Mouse (Mus musculus) midbrain, postnatal 0 days (tissue): Measurements from ENCODE around the gene Rfpl4. TPM values are rescaled to one million over a fixed set of nuclear protein-coding genes. Genes with fewer than 3 reads are reported as not detected.

Experiments used
- ATAC-seq: fragments of 200-750 bp; cut with Nextera tagmentation; 2 replicates; pipeline ENCODE4 v1.8.0; 2017; ENCODE audit warnings: moderate number of reproducible peaks, mild to moderate bottlenecking, moderate TSS enrichment, moderate library complexity; ENCODE audit not compliant: low FRiP score
- DNase-seq: peaks from one replicate; pipeline ENCODE4 v3.0.0-alpha.2; 2015; ENCODE audit warnings: low spot score
- H3K27ac ChIP-seq: fragments of 300-500 bp; sonication (generic); 2 replicates; pipeline ENCODE4 v1.5.1; 2014; ENCODE audit warnings: low read depth, mild to moderate bottlenecking, low read length, mixed read lengths
- H3K27me3 ChIP-seq: fragments of 300-500 bp; sonication (generic); 2 replicates; pipeline ENCODE4 v1.6.1; 2014; ENCODE audit warnings: low read length, control low read depth, mixed read lengths; ENCODE audit not compliant: insufficient read depth
- H3K36me3 ChIP-seq: fragments of 300-500 bp; sonication (generic); 2 replicates; pipeline ENCODE4 v1.6.1; 2014; ENCODE audit warnings: low read length, control low read depth, mixed read lengths; ENCODE audit not compliant: insufficient read depth
- H3K4me1 ChIP-seq: fragments of 300-500 bp; sonication (generic); 2 replicates; pipeline ENCODE4 v1.6.1; 2014; ENCODE audit warnings: mild to moderate bottlenecking, control low read depth, antibody characterized with exemption, low read length, mixed read lengths; ENCODE audit not compliant: insufficient read depth
- H3K4me2 ChIP-seq: fragments of 300-500 bp; sonication (generic); 2 replicates; pipeline ENCODE4 v1.6.1; 2014; ENCODE audit warnings: low read depth, mild to moderate bottlenecking, low read length, mixed read lengths; ENCODE audit not compliant: poor library complexity, severe bottlenecking
- H3K4me3 ChIP-seq: fragments of 300-500 bp; sonication (generic); 2 replicates; pipeline ENCODE4 v1.5.1; 2014; ENCODE audit warnings: low read depth, mild to moderate bottlenecking, low read length, moderate library complexity
- H3K9ac ChIP-seq: fragments of 300-500 bp; sonication (generic); replicated peaks from 2 replicates; pipeline ENCODE4 v1.6.1; 2014; ENCODE audit warnings: mild to moderate bottlenecking, low read length, moderate library complexity, mixed read lengths; ENCODE audit not compliant: poor library complexity, severe bottlenecking
- H3K9me3 ChIP-seq: fragments of 300-500 bp; sonication (generic); 2 replicates; pipeline ENCODE4 v1.6.1; 2016; ENCODE audit warnings: low read length, control low read depth
- CTCF ChIP-seq: IDR thresholded peaks from 2 replicates; pipeline ENCODE4 v1.5.1; 2016; ENCODE audit warnings: antibody characterized with exemption, mild to moderate bottlenecking
- WGBS: fragments of 180-500 bp; shearing (Covaris S2); extraction: QIAGEN DNeasy Blood & Tissue Kit; methylation state at CpG from one replicate; pipeline ENCODE4 v1.1.7; 2014; 5-methylcytosine and 5-hydroxymethylcytosine counted together
- polyA plus RNA-seq: library from polyadenylated mRNA; unstranded; fragments of >200 nt; fragmentation: Nextera tagmentation; extraction: Ambion mirVana; gene quantifications from 2 replicates; pipeline ENCODE4 v1.2.1, GENCODE M21; 2015
- total RNA-seq: library from RNA; depleted of rRNA; stranded (reverse); fragments of >200 nt; gene quantifications from 2 replicates; pipeline ENCODE4 v1.2.3, GENCODE M21; 2014

Gene Rfpl4
- total and polyA plus RNA-seq, 2 experiments from 2014 or later: not detected

DNA sequence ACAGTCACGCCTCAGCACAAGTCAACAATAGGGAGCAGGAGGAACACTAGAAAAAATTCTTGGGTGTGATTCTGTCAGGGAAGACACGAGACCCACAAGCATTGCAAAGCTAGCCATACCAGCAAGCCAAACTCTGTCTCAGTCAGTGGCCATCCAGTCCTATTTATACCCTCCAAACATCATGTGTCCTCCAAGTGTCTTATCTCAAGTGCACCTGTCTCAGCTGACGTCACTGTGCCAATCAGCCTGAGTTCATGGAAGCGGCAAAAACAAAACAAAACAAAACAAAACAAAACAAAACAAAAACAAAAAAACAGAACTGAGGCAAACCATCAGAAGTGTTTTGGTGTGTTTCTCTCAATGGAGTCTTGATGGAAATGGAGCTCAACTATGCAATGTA is 8.5 kb downstream of the Rfpl4 start:
- H3K36me3 ChIP-seq: no peaks in the 10 kb centered on the region
- no peak overlapping the region for H3K27ac ChIP-seq
- no peak overlapping the region for H3K4me3 ChIP-seq
- no peak overlapping the region for H3K4me2 ChIP-seq
- H3K9me3 ChIP-seq: no peaks in the 10 kb centered on the region
- H3K9ac ChIP-seq: no peak overlapping the region
- ATAC-seq (no peak), DNase-seq (no peak)
- H3K4me1 ChIP-seq: no peaks in the 10 kb centered on the region
- H3K27me3 ChIP-seq: no peaks in the 10 kb centered on the region
- WGBS: 82% methylated on average over 4 of the region's 4 CpGs
- no peak for TF ChIP-seq CTCF

DNA sequence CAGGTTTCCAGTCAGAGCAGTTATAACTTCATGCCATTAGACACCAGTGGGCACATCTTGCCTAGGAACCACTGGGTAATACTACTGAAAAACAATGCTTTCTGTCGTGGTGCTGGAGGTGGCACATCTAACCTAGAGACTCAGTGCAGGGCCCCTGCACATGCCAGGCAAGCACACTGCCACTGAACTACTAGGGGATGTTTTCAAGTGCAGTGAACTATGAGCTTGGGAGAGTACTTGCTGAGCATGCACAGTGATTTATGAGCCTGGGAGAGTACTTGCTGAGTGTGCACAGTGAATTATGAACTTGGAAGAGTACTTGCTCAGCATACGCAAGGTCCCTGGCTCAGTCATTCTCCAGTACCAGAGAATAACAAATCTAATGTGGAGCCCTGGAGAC is 14.2 kb downstream of the Rfpl4 start:
- H3K27ac ChIP-seq: no peak overlapping the region
- H3K4me3 ChIP-seq: no peak overlapping the region
- H3K27me3 ChIP-seq: no peaks in the 10 kb centered on the region
- no peak for DNase-seq
- no peak for ATAC-seq
- no peak for TF ChIP-seq CTCF
- H3K4me1 ChIP-seq: no peaks in the 10 kb centered on the region
- H3K36me3 ChIP-seq: peaks cover 15% of the 10 kb centered on the region
- 84% methylated on average over 2 of the region's 2 CpGs for WGBS
- no peak overlapping the region for H3K4me2 ChIP-seq
- H3K9me3 ChIP-seq: no peaks in the 10 kb centered on the region
- H3K9ac ChIP-seq: no peak overlapping the region

DNA sequence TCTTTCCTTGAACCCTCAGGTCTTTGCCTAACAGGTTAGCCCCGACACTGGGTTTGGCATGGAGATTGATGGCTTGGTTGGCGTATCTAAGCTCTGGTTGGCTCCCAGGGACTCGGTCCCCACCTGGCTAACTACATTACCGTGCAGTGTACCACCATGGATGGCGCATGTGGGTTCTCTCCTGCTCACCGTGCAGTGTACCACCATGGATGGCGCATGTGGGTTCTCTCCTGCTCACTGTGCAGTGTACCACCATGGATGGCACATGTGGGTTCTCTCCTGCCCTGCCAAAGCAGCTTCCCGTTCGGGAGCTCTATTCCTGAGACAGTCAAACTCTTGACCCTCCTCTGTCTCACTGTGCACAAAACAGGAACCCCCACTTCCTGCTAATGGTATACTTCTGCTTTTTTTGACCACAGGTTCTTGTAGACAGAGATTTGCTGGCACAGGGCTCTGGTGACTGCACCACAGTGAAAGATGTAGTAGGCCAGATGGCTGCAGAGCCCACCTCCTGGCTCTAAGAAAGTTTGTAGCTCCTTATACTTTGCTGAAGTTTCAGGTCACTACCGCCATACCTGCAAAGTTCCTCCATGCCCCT is 15.6 kb downstream of the Rfpl4 start:
- no peak for DNase-seq
- Histone ChIP-seq H3K4me2 (no peak overlapping the region), H3K4me1 (no peaks in the 10 kb centered on the region), H3K9me3 (no peaks in the 10 kb centered on the region), H3K27ac (no peak overlapping the region), H3K9ac (no peak overlapping the region), H3K27me3 (no peaks in the 10 kb centered on the region), H3K4me3 (no peak overlapping the region), H3K36me3 (peaks cover 23% of the 10 kb centered on the region)
- 92% methylated on average over 10 of the region's 10 CpGs for WGBS
- no peak for ATAC-seq
- no peak for TF ChIP-seq CTCF

DNA sequence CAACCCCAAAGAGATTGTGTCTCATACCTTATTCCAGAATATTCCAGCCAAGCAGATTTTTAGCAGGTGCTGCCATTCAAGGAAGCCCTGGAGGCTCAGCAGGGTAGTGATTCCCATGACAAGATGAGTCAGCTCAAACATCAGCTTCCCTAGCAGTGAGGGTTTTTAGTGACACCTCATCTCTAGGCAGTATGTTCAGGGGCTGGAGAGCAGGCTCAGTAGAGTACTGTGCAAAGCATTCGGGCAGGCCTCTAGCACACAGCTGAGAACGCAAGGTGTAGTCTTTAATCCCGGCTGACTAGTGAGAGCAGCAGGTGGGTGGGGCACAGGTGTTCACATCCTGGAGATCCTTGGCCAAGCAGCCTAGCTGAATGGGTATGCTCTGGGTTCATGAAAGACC is 17.0 kb downstream of the Rfpl4 start:
- ATAC-seq (no peak), DNase-seq (no peak)
- Histone ChIP-seq H3K27me3 (no peaks in the 10 kb centered on the region), H3K36me3 (peaks cover 37% of the 10 kb centered on the region), H3K9me3 (no peaks in the 10 kb centered on the region), H3K4me1 (no peaks in the 10 kb centered on the region), H3K27ac (no peak overlapping the region), H3K4me3 (no peak overlapping the region), H3K9ac (no peak overlapping the region), H3K4me2 (no peak overlapping the region)
- TF ChIP-seq CTCF: no peak
- 84% methylated on average over 3 of the region's 3 CpGs for WGBS

DNA sequence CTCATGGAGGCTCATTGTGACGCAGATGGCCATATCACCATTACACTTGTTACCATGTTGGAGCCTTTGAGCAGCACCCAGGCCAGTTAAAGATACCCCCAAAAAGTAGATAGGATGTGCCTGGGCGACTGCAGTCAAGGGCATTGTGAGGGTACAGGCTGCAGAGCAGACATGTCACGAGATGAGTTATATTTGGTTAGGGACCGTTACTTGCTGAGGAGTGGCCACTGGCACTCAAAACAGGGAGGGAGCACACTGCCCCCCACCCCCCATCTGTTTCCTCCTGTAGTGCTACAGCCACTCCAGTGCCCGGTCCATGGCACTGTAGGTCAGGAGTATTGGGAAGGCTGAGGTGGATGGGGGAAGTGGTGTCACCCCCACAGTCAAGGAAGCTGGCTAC is 18.0 kb downstream of the Rfpl4 start:
- Histone ChIP-seq H3K4me3 (no peak overlapping the region), H3K27ac (no peak overlapping the region), H3K4me1 (no peaks in the 10 kb centered on the region), H3K27me3 (no peaks in the 10 kb centered on the region), H3K4me2 (no peak overlapping the region), H3K36me3 (peaks cover 45% of the 10 kb centered on the region), H3K9ac (no peak overlapping the region), H3K9me3 (no peaks in the 10 kb centered on the region)
- TF ChIP-seq CTCF: no peak
- ATAC-seq (no peak), DNase-seq (no peak)
- WGBS: 93% methylated on average over 5 of the region's 5 CpGs

DNA sequence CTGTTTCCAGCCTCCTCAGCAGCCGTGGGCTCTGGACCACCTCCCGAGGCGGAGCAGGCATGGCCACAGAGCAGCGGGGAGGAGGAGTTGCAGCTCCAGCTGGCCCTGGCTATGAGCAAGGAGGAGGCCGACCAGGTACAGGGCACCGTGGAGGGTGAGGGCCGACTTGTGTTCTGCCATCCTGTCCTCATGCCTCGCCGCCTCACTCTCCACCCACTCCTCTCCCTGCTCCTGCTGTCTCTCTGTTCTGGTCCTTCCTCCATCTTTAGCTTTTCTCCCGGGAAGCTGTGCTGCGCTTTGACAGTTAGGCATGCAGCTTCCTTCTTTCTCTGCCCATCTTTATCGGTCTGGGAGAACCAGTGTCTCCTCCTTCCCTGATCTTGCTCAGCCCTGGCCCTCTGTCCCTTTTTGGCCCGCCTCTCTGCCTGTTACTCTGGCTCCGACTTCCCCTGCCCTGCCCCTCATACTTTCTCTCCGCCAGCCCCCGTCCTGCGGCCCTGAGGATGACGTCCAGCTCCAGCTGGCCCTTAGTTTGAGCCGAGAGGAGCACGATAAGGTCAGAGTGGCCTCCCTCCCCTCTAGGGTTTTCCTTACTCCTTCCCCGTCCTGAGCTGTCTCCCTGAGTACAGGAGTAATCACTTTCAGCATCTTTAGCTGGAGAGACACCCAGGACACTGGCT is 23.8 kb downstream of the Rfpl4 start:
- no peak for TF ChIP-seq CTCF
- H3K9me3 ChIP-seq: no peaks in the 10 kb centered on the region
- no peak overlapping the region for H3K27ac ChIP-seq
- peaks cover 48% of the 10 kb centered on the region for H3K36me3 ChIP-seq
- H3K9ac ChIP-seq: no peak overlapping the region
- WGBS: 89% methylated on average over 21 of the region's 21 CpGs
- DNase-seq (no peak), ATAC-seq (no peak)
- H3K4me1 ChIP-seq: no peaks in the 10 kb centered on the region
- H3K27me3 ChIP-seq: no peaks in the 10 kb centered on the region
- no peak overlapping the region for H3K4me2 ChIP-seq
- no peak overlapping the region for H3K4me3 ChIP-seq
